Mouse (Mus musculus) CH12.LX (cell line): ENCODE measurements at regions not wholly inside any gene's neighbourhood (a gene's known extent, or its start where the extent isn't known, plus 50 kb on each side); places are given as distances from the start of the nearest gene placed in this dataset.

Source experiments
- DNase-seq: peaks from one replicate; pipeline ENCODE4 v3.0.0-alpha.2; 2013; ENCODE audit errors: extremely low read depth
- H3K27ac ChIP-seq: 2 replicates; pipeline ENCODE4 v1.5.1; 2012; ENCODE audit warnings: low read depth, mild to moderate bottlenecking, control low read depth, moderate library complexity; ENCODE audit not compliant: insufficient read depth
- H3K27me3 ChIP-seq: replicated peaks from 2 replicates; pipeline ENCODE3; 2012; ENCODE audit warnings: inconsistent platforms
- H3K36me3 ChIP-seq, 2 experiments: replicated peaks in 1 of 2; 2 replicates each; pipeline versions ENCODE3 to v1.6.1; 2012; ENCODE audit warnings: inconsistent platforms in 1 of 2, low read length in 1 of 2, mild to moderate bottlenecking in 1 of 2, mixed read lengths in 1 of 2, moderate library complexity in 1 of 2; ENCODE audit not compliant: control insufficient read depth in 1 of 2, insufficient read depth in 1 of 2
- H3K4me1 ChIP-seq, 2 experiments: 2 replicates each; pipeline ENCODE4 v1.6.1; 2012; ENCODE audit warnings: inconsistent platforms in 1 of 2, moderate library complexity in 1 of 2; ENCODE audit not compliant: insufficient read depth in 2 of 2, control insufficient read depth in 1 of 2
- H3K4me2 ChIP-seq: 2 replicates; pipeline ENCODE4 v1.6.1; 2012; ENCODE audit warnings: low read depth, mild to moderate bottlenecking, control low read depth; ENCODE audit not compliant: poor library complexity, insufficient read depth, severe bottlenecking
- H3K4me3 ChIP-seq, 3 experiments: fragments of 150-350 bp in 1 of 3; sonication (generic) in 1 of 3; replicated peaks in 1 of 3; 2 replicates each; pipeline versions ENCODE3 to v1.5.1; 2011 to 2012; ENCODE audit warnings: low read depth in 2 of 3, low read length in 2 of 3, mild to moderate bottlenecking in 2 of 3, moderate library complexity in 2 of 3, control low read depth in 1 of 3, improper control_type of control experiment in 1 of 3, inconsistent platforms in 1 of 3, mixed read lengths in 1 of 3; ENCODE audit not compliant: poor library complexity in 1 of 3
- H3K79me2 ChIP-seq: replicated peaks from 2 replicates; pipeline ENCODE4 v1.6.1; 2012; ENCODE audit warnings: mild to moderate bottlenecking, moderate library complexity; ENCODE audit not compliant: control insufficient read depth, poor library complexity, insufficient read depth, severe bottlenecking; ENCODE audit errors: extremely low read depth
- H3K9ac ChIP-seq: 2 replicates; pipeline ENCODE4 v1.6.1; 2012; ENCODE audit warnings: low read depth, mild to moderate bottlenecking, control low read depth, moderate library complexity; ENCODE audit not compliant: insufficient read depth
- H3K9me3 ChIP-seq: replicated peaks from 2 replicates; pipeline ENCODE3; 2012; ENCODE audit warnings: low read length, inconsistent platforms, mixed read lengths
- CHD1 ChIP-seq: IDR thresholded peaks from 2 replicates; pipeline ENCODE4 v1.6.1; 2012; ENCODE audit warnings: low read depth, low read length, improper control_type of control experiment, inconsistent platforms
- ELF1 ChIP-seq: IDR thresholded peaks from 2 replicates; pipeline ENCODE4 v1.6.1; 2014; ENCODE audit warnings: low read depth, mild to moderate bottlenecking, inconsistent platforms, low read length, improper control_type of control experiment
- EP300 ChIP-seq: IDR thresholded peaks from 2 replicates; pipeline ENCODE4 v1.6.1; 2011; ENCODE audit warnings: low read length, improper control_type of control experiment
- ETS1 ChIP-seq: conservative IDR thresholded peaks from 2 replicates; pipeline ENCODE4 v1.6.1; 2012; ENCODE audit warnings: low read depth, mild to moderate bottlenecking, inconsistent platforms, low read length, improper control_type of control experiment, moderate library complexity
- GABPA ChIP-seq: IDR thresholded peaks from 2 replicates; pipeline ENCODE4 v1.6.1; 2012; ENCODE audit warnings: low read depth, low read length, improper control_type of control experiment, inconsistent platforms; ENCODE audit not compliant: insufficient replicate concordance
- IRF4 ChIP-seq: IDR thresholded peaks from 2 replicates; pipeline ENCODE4 v1.6.1; 2014; ENCODE audit warnings: low read depth, mild to moderate bottlenecking, inconsistent platforms, low read length, improper control_type of control experiment
- JUND ChIP-seq: conservative IDR thresholded peaks from 2 replicates; pipeline ENCODE4 v1.6.1; 2011; ENCODE audit warnings: low read depth, low read length, improper control_type of control experiment
- MAFK ChIP-seq: IDR thresholded peaks from 2 replicates; pipeline ENCODE4 v1.6.1; 2011; ENCODE audit warnings: low read length, improper control_type of control experiment; ENCODE audit not compliant: insufficient replicate concordance
- PAX5 ChIP-seq: IDR thresholded peaks from 2 replicates; pipeline ENCODE4 v1.6.1; 2012; ENCODE audit warnings: low read length, inconsistent platforms, mixed read lengths
- POLR2A ChIP-seq: IDR thresholded peaks from 2 replicates; pipeline ENCODE4 v1.6.1; 2011; ENCODE audit warnings: low read depth, mild to moderate bottlenecking, improper control_type of control experiment, low read length
- RAD21 ChIP-seq: IDR thresholded peaks from 2 replicates; pipeline ENCODE4 v1.6.1; 2011; ENCODE audit warnings: low read depth, mild to moderate bottlenecking, low read length, improper control_type of control experiment, moderate library complexity
- RCOR1 ChIP-seq: conservative IDR thresholded peaks from 2 replicates; pipeline ENCODE4 v1.6.1; 2012; ENCODE audit warnings: low read depth, mild to moderate bottlenecking, inconsistent platforms, low read length, improper control_type of control experiment
- TCF12 ChIP-seq: IDR thresholded peaks from 2 replicates; pipeline ENCODE4 v1.6.1; 2014; ENCODE audit warnings: low read depth, mild to moderate bottlenecking, inconsistent platforms, low read length, improper control_type of control experiment
- UBTF ChIP-seq: IDR thresholded peaks from 2 replicates; pipeline ENCODE4 v1.6.1; 2012; ENCODE audit warnings: low read depth, mild to moderate bottlenecking, inconsistent platforms, low read length, improper control_type of control experiment, moderate library complexity
- ZKSCAN1 ChIP-seq: IDR thresholded peaks from 2 replicates; pipeline ENCODE4 v1.6.1; 2012; ENCODE audit warnings: low read depth, inconsistent platforms, low read length, improper control_type of control experiment, borderline replicate concordance
- dilution Hi-C: fragments of 300-500 bp; cut with MboI; formaldehyde crosslinking; loops from 2 replicates; pipeline ENCODE4 v1.14.3; 2020; ENCODE audit warnings: low sequenced_read_pairs; ENCODE audit not compliant: extremely low pct_unique_long_range_greater_than_20kb, extremely low pct_ligation_motif_present
- in situ Hi-C: fragments of 300-500 bp; cut with MboI; formaldehyde crosslinking; loops from 3 replicates; pipeline ENCODE4 v1.14.3; 2019; ENCODE audit warnings: low sequenced_read_pairs, low pct_ligation_motif_present, low pct_unique_long_range_greater_than_20kb, mixed read lengths

- H3K9ac ChIP-seq = no peak overlapping the region
- no peak overlapping the region for H3K4me3 ChIP-seq
- peaks cover 0 to 10% of the 10 kb centered on the region in 2 experiments; a peak in 3 of 4 replicates for H3K4me1 ChIP-seq
- in situ Hi-C loops (no loop called here), dilution Hi-C loops (no loop called here)
- TF ChIP-seq PAX5 = no peak
- no peak for TF ChIP-seq RAD21
- TF ChIP-seq POLR2A = no peak
- TF ChIP-seq UBTF = no peak
- TF ChIP-seq EP300 = no peak
- TF ChIP-seq CHD1 = no peak
- no peak for TF ChIP-seq MAFK
- no peak for TF ChIP-seq TCF12
- TF ChIP-seq GABPA = no peak
- H3K27me3 ChIP-seq = peaks cover 3% of the 10 kb centered on the region
- DNase-seq = no peak
- H3K4me2 ChIP-seq = no peak overlapping the region
- H3K27ac ChIP-seq = no peak overlapping the region
- no peaks in the 10 kb centered on the region for H3K79me2 ChIP-seq
- H3K36me3 ChIP-seq = no peaks in the 10 kb centered on the region
- no peaks in the 10 kb centered on the region for H3K9me3 ChIP-seq
These were observed 77.3 kb upstream of the Hnrnpk start for GRCm38 (mm10) chr13:58480388-58480927.

DNA sequence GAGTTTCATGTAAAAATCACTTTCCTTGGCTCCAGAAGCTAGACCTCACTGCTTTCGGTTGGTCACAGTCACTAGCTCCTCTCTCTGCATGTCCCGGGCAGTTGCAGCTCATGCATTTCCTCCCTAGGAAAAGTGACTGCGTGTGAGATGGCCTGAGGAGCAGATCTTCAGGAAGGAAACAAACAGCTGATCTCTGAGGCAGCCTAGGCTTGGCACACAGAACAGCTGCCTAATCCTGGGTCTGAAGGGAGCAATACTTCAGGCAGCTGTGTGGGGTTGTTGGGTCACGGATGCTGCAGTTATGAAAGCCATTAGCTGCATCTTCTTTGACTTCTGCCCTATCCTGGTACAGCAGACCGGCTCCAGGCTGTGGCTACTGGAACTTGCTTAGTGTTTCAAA is 75.3 kb upstream of the Hnrnpk start:
- Histone ChIP-seq H3K4me1 (peaks cover 0 to 13% of the 10 kb centered on the region in 2 experiments; a peak in 3 of 4 replicates), H3K4me3 (no peak overlapping the region), H3K9ac (no peak overlapping the region), H3K27me3 (peaks cover 3% of the 10 kb centered on the region), H3K4me2 (no peak overlapping the region), H3K27ac (no peak overlapping the region), H3K36me3 (no peaks in the 10 kb centered on the region), H3K79me2 (no peaks in the 10 kb centered on the region), H3K9me3 (no peaks in the 10 kb centered on the region)
- in situ Hi-C loops (no loop called here), dilution Hi-C loops (no loop called here)
- no peak for DNase-seq
- TF ChIP-seq CHD1 (no peak), ETS1 (no peak), ELF1 (no peak), RCOR1 (no peak), ZKSCAN1 (no peak), IRF4 (no peak), UBTF (no peak), JUND (no peak)
